Mouse (Mus musculus) spleen, embryonic (tissue): ENCODE measurements at regions not wholly inside any gene's neighbourhood (a gene's known extent, or its start where the extent isn't known, plus 50 kb on each side); places are given as distances from the start of the nearest gene placed in this dataset.

Source experiments
- CTCF ChIA-PET: fragments of 350-600 bp; sonication (Branson Sonifier 250); formaldehyde crosslinking; loops from one replicate; lab custom pipeline; 2022; lab: Charles Lee

GRCm38 (mm10) chr3:70783142-70783541 is 775.7 kb downstream of the Otol1 start:
- CTCF ChIA-PET: no interaction called here

GRCm38 (mm10) chr3:70802230-70802629 is 794.8 kb downstream of the Otol1 start:
- CTCF ChIA-PET: no interaction called here

- CTCF ChIA-PET: no interaction called here
Observed at GRCm38 (mm10) chr3:70803411-70803810, 796.0 kb downstream of the Otol1 start.

- CTCF ChIA-PET: interaction anchor here (0.5 kb wide), 1 partner anchor 267 kb away, joined by 13 read pairs; no protein-coding TSS in a partner anchor
Observed at GRCm38 (mm10) chr3:70803885-70804284, 796.5 kb downstream of the Otol1 start.

- CTCF ChIA-PET: no interaction called here
Observed at GRCm38 (mm10) chr3:70807170-70807569, 799.8 kb downstream of the Otol1 start.
